Mouse (Mus musculus) forebrain, embryonic 14.5 days (tissue): Measurements from ENCODE around the gene Ppp4r2. TPM values are rescaled to one million over a fixed set of nuclear protein-coding genes. Genes with fewer than 3 reads are reported as not detected.

Experiments used
- ATAC-seq: fragments of 200-750 bp; cut with Nextera tagmentation; 2 replicates; pipeline ENCODE4 v1.8.0; 2017; ENCODE audit warnings: mild to moderate bottlenecking, moderate library complexity
- DNase-seq: peaks from one replicate; pipeline ENCODE4 v3.0.0-alpha.2; 2015; ENCODE audit warnings: low spot score
- H3K27ac ChIP-seq: fragments of 300-500 bp; sonication (generic); 2 replicates; pipeline ENCODE4 v1.5.1; 2014; ENCODE audit warnings: low read depth, mild to moderate bottlenecking, control low read depth, low read length, moderate library complexity
- H3K27me3 ChIP-seq: fragments of 300-500 bp; sonication (generic); replicated peaks from 2 replicates; pipeline ENCODE4 v1.6.1; 2014; ENCODE audit warnings: low read length, control low read depth, mixed read lengths; ENCODE audit not compliant: control insufficient read depth, insufficient read depth
- H3K36me3 ChIP-seq: fragments of 300-500 bp; sonication (generic); 2 replicates; pipeline ENCODE4 v1.6.1; 2014; ENCODE audit warnings: low read length, control low read depth; ENCODE audit not compliant: control insufficient read depth, insufficient read depth
- H3K4me1 ChIP-seq: fragments of 300-500 bp; sonication (generic); 2 replicates; pipeline ENCODE4 v1.6.1; 2014; ENCODE audit warnings: antibody characterized with exemption, low read length, control low read depth; ENCODE audit not compliant: control insufficient read depth, insufficient read depth
- H3K4me2 ChIP-seq: fragments of 300-500 bp; sonication (generic); 2 replicates; pipeline ENCODE4 v1.6.1; 2014; ENCODE audit warnings: mild to moderate bottlenecking, control low read depth, low read length
- H3K4me3 ChIP-seq: fragments of 300-500 bp; sonication (generic); 2 replicates; pipeline ENCODE4 v1.5.1; 2014; ENCODE audit warnings: low read depth, low read length, control low read depth
- H3K9ac ChIP-seq: fragments of 300-500 bp; sonication (generic); 2 replicates; pipeline ENCODE4 v1.6.1; 2014; ENCODE audit warnings: mild to moderate bottlenecking, low read length, control low read depth, moderate library complexity
- H3K9me3 ChIP-seq: fragments of 300-500 bp; sonication (generic); replicated peaks from 2 replicates; pipeline ENCODE4 v1.6.1; 2016; ENCODE audit warnings: low read length, control low read depth, mixed read lengths; ENCODE audit not compliant: control insufficient read depth
- WGBS: fragments of 180-500 bp; shearing (Covaris S2); extraction: QIAGEN DNeasy Blood & Tissue Kit; methylation state at CpG from one replicate; pipeline ENCODE4 v1.1.7; 2014; 5-methylcytosine and 5-hydroxymethylcytosine counted together
- polyA plus RNA-seq: library from polyadenylated mRNA; unstranded; fragments of >200 nt; fragmentation: Nextera tagmentation; extraction: Ambion mirVana; gene quantifications from 2 replicates; pipeline ENCODE4 v1.2.1, GENCODE M21; 2014

The Ppp4r2 gene
- polyA plus RNA-seq, 1 experiment from 2014 or later = 25.7 TPM

- H3K4me2 ChIP-seq = no peak overlapping the region
These were observed 8.9 kb upstream of the Ppp4r2 start for GRCm38 (mm10) chr6:100824381-100824965.

DNA sequence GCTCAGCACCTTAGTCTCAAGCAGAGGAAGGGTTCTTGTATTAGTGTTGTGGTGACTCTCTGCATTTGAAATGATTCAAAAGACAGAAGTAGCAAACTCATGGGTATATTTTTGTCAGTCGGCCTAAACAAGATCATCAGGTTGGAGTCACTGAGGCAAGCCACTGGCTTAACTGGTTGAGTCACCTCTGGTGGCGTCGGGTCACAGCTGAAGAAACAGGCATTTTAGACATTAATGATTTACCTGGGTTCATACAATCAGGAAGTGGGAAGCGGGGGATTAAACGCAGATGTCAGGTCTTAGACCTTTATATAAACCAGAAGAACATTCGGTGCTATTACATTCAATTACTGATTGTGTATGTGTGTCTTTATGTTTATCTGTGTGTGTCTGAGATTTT is 7.4 kb upstream of the Ppp4r2 start:
- H3K4me2 ChIP-seq = no peak overlapping the region
- ATAC-seq (no peak), DNase-seq (no peak)
- no peak overlapping the region for H3K27ac ChIP-seq
- WGBS = 94% methylated on average over 6 of the region's 6 CpGs
- H3K9ac ChIP-seq = no peak overlapping the region
- H3K4me3 ChIP-seq = no peak overlapping the region
- no peaks in the 10 kb centered on the region for H3K27me3 ChIP-seq
- H3K4me1 ChIP-seq = no peaks in the 10 kb centered on the region
- no peaks in the 10 kb centered on the region for H3K36me3 ChIP-seq
- no peaks in the 10 kb centered on the region for H3K9me3 ChIP-seq

More at GRCm38 (mm10) chr6:100824381-100824965, 8.9 kb upstream of the Ppp4r2 start:
- Histone ChIP-seq H3K36me3 (no peaks in the 10 kb centered on the region), H3K4me1 (no peaks in the 10 kb centered on the region), H3K9ac (no peak overlapping the region), H3K9me3 (no peaks in the 10 kb centered on the region), H3K4me3 (no peak overlapping the region), H3K27ac (no peak overlapping the region), H3K27me3 (no peaks in the 10 kb centered on the region)
- 62% methylated on average over 7 of the region's 7 CpGs for WGBS
- ATAC-seq (no peak), DNase-seq (no peak)

- H3K9ac ChIP-seq = no peak overlapping the region
- H3K4me2 ChIP-seq = no peak overlapping the region
- no peaks in the 10 kb centered on the region for H3K4me1 ChIP-seq
- WGBS = 95% methylated on average over 7 of the region's 7 CpGs
- no peaks in the 10 kb centered on the region for H3K36me3 ChIP-seq
- no peak overlapping the region for H3K27ac ChIP-seq
- ATAC-seq (no peak), DNase-seq (no peak)
- H3K9me3 ChIP-seq = no peaks in the 10 kb centered on the region
- H3K27me3 ChIP-seq = no peaks in the 10 kb centered on the region
- H3K4me3 ChIP-seq = no peak overlapping the region
These were observed 4.9 kb upstream of the Ppp4r2 start for GRCm38 (mm10) chr6:100828565-100828964.

GRCm38 (mm10) chr6:100829770-100830169 is 3.7 kb upstream of the Ppp4r2 start:
- no peak for ATAC-seq

GRCm38 (mm10) chr6:100831188-100831587 is 2.2 kb upstream of the Ppp4r2 start:
- Histone ChIP-seq H3K27me3 (no peaks in the 10 kb centered on the region), H3K36me3 (peaks cover 10% of the 10 kb centered on the region), H3K27ac (no peak overlapping the region), H3K4me2 (no peak overlapping the region), H3K4me1 (peaks cover 8% of the 10 kb centered on the region), H3K4me3 (no peak overlapping the region), H3K9me3 (no peaks in the 10 kb centered on the region), H3K9ac (no peak overlapping the region)
- no peak for ATAC-seq
- WGBS = 72% methylated on average over 3 of the region's 3 CpGs
- no peak for DNase-seq

More at GRCm38 (mm10) chr6:100829770-100830169, 3.7 kb upstream of the Ppp4r2 start:
- Histone ChIP-seq H3K9ac (no peak overlapping the region), H3K4me2 (no peak overlapping the region), H3K4me3 (no peak overlapping the region), H3K4me1 (peaks cover under 1% of the 10 kb centered on the region; the same call in 1 of the 2 replicates), H3K27me3 (no peaks in the 10 kb centered on the region), H3K9me3 (no peaks in the 10 kb centered on the region), H3K36me3 (no peaks in the 10 kb centered on the region), H3K27ac (no peak overlapping the region)
- WGBS = 83% methylated on average over 5 of the region's 5 CpGs
- no peak for DNase-seq

DNA sequence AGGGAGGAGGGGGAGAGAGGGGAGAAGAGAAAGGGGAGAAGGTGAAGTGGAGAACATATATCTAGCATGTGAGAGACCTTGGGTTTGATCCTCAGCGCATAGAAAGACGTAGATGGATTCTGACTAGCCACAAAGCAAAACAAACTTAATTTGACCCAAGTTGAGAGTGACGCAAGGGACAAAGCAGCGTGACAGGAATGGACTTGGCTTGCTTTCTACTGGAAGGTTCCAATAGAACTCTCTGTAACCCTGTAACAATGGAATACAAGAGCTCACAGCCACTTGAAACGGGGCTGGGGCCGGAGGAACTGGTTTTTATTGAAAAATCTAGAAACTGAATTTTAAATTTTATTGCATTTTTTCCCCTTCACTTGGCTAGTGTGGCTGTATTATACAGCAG is 1.7 kb upstream of the Ppp4r2 start:
- Histone ChIP-seq H3K4me2 (no peak overlapping the region), H3K27ac (no peak overlapping the region), H3K4me1 (peaks cover 8% of the 10 kb centered on the region), H3K27me3 (no peaks in the 10 kb centered on the region), H3K9ac (no peak overlapping the region), H3K4me3 (no peak overlapping the region), H3K36me3 (peaks cover 16% of the 10 kb centered on the region), H3K9me3 (no peaks in the 10 kb centered on the region)
- DNase-seq (no peak), ATAC-seq (no peak)
- WGBS = 82% methylated on average over 6 of the region's 6 CpGs

DNA sequence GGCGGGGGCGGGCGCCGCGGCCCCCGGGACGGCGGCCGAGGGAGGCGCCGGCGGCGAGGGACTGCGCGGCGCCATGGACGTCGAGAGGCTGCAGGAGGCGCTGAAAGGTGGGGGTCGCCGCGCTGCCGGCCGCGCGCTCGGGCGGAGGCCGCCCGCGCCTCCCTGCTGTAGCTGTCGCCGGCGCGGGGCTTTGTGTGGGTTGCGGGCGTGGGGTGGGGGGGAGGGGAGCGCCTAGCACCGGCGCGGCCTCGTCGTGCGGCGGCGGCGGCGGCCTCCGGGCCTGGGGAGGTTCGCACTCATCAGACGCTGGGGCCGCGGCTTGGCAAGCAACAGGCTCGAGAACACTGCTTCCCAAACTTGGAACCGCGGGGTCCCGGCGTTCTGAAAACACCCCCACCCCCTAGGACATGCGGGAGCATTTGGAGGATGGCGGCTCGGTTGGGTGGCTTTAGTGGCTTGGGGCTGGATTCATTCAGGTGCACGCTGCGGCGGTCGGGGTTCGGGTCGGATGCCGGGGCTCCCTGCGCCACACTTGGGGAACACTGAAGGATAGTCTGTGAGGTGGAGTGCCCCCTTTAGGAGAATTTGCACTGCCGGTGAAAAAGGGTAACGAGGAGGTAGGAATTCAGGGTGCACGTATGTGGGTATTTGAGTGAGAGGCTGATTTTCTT is 524 bp downstream of the Ppp4r2 start:
- H3K4me1 ChIP-seq = peaks cover 11% of the 10 kb centered on the region
- no peaks in the 10 kb centered on the region for H3K9me3 ChIP-seq
- no peaks in the 10 kb centered on the region for H3K27me3 ChIP-seq
- DNase-seq = peak; percentile 65
- peak; percentile 91 for ATAC-seq
- peak overlapping the region; percentile 92 for H3K27ac ChIP-seq
- peak overlapping the region; percentile 87 for H3K9ac ChIP-seq
- H3K36me3 ChIP-seq = peaks cover 37% of the 10 kb centered on the region
- 1% methylated on average over 50 of the region's 72 CpGs for whole genome bisulfite sequencing
- peak overlapping the region; percentile 81 for H3K4me3 ChIP-seq
- peak overlapping the region; percentile 55 for H3K4me2 ChIP-seq

DNA sequence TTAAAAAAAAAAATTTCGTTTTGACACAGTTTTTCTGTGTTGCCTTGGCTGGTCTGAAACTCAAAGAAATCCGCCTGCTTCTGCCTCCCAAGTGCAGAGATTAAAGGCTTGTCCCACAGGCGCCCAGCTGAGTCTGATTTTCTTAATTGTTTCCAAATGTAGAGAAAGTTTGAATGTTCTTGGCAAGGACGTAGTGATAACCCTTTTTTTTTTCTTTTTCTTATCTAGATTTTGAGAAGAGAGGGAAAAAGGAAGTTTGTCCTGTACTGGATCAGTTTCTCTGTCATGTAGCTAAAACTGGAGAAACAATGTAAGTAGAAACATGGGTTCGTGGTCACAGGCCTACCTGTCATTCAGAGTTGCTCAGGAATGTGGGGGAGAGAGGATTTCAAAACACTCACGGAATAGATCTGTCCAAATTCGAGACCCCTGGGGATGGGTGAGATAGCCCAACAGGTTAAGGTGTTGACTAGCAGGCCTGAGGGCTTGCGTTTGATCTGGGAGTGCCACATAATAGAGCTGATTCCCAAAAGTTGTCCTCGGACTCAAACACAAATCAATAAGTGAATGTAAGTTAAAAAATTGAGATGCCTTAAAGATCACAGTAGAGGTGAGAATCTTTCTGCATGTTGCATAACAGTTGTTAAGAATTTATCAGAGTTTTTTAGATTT is 1.2 kb downstream of the Ppp4r2 start:
- 34% methylated on average over 9 of the region's 9 CpGs for WGBS
- Histone ChIP-seq H3K4me1 (peaks cover 11% of the 10 kb centered on the region), H3K27me3 (no peaks in the 10 kb centered on the region), H3K27ac (no peak overlapping the region), H3K9me3 (no peaks in the 10 kb centered on the region), H3K9ac (peak overlapping the region; percentile 87), H3K4me3 (peak overlapping the region; percentile 81), H3K4me2 (peak overlapping the region; percentile 55), H3K36me3 (peaks cover 42% of the 10 kb centered on the region)
- DNase-seq = no peak
- no peak for ATAC-seq

DNA sequence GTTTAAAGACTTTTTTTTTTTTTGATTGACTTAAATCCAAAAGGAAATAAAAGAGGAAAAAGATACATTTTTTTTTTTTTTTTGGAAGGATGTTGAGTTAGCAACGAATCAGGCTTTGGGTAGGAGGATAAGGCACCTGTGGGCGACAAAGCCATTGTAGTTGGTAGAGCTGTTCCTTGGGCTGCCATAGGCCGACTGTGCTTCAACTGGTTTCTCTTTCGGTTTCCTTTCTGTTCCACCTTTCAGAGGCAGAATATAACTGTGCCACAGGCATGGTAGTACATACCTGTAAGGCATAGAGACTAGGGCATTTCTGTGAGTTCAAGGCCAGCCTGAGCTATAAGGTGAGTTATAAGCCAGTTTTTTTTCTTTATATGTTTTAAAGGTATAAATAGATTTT is 11.6 kb downstream of the Ppp4r2 start:
- H3K4me3 ChIP-seq = no peak overlapping the region
- ATAC-seq = no peak
- H3K9ac ChIP-seq = no peak overlapping the region
- WGBS = 96% methylated on average over 4 of the region's 4 CpGs
- H3K9me3 ChIP-seq = no peaks in the 10 kb centered on the region
- H3K4me1 ChIP-seq = no peaks in the 10 kb centered on the region
- peaks cover 38% of the 10 kb centered on the region for H3K36me3 ChIP-seq
- no peak overlapping the region for H3K27ac ChIP-seq
- no peaks in the 10 kb centered on the region for H3K27me3 ChIP-seq
- DNase-seq = no peak
- no peak overlapping the region for H3K4me2 ChIP-seq
